Mouse (Mus musculus): Measurements from ENCODE around the gene Fbxw13. TPM values are rescaled to one million over a fixed set of nuclear protein-coding genes. Genes with fewer than 3 reads are reported as not detected.
"Not testable (repeated sequence)": the region's sequence is repeated elsewhere in the genome, so short reads cannot be mapped to it uniquely, and the experiment has no call there.

The Fbxw13 gene
- polyA plus RNA-seq, 1 experiment from 2014 or later: not detected

- Histone ChIP-seq H3K9ac (ENCODE audit: low read depth, low read length) (no peak within 1 kb of the TSS), H3K27me3 (replicated peaks; ENCODE audit: control insufficient read depth, insufficient read depth, low read length) (no peaks in the 10 kb centered on the region), H3K9me3 (ENCODE audit: control insufficient read depth, low read length) (no peaks in the 10 kb centered on the region), H3K4me3 (ENCODE audit: low read depth, low read length) (no peak within 1 kb of the TSS), H3K4me1 (ENCODE audit: control insufficient read depth, insufficient read depth, low read length) (no peaks in the 10 kb centered on the region), H3K36me3 (ENCODE audit: control insufficient read depth, insufficient read depth, low read length) (no peaks in the 10 kb centered on the region), H3K27ac (replicated peaks; ENCODE audit: low read depth, low read length) (no peak within 1 kb of the TSS), H3K4me2 (ENCODE audit: low read depth, low read length) (no peak within 1 kb of the TSS)
- DNase-seq (ENCODE audit: low spot score) (no peak), ATAC-seq (ENCODE audit: low read depth) (no peak)
- WGBS: 59% methylated on average over 3 of the region's 3 CpGs
These were observed 33.8 kb downstream of the Fbxw13 start, which contains the start of gene Fbxw21 for GRCm38 (mm10) chr9:109161941-109162340. Fbxw21 (minus strand) TSS chr9:109162041.

- not testable (repeated sequence) for H3K9ac ChIP-seq (ENCODE audit: low read depth, low read length); H3K4me1 ChIP-seq (ENCODE audit: control insufficient read depth, insufficient read depth, low read length); H3K36me3 ChIP-seq (ENCODE audit: control insufficient read depth, insufficient read depth, low read length); H3K27ac ChIP-seq (replicated peaks; ENCODE audit: low read depth, low read length); H3K4me2 ChIP-seq (ENCODE audit: low read depth, low read length); H3K27me3 ChIP-seq (replicated peaks; ENCODE audit: control insufficient read depth, insufficient read depth, low read length); H3K9me3 ChIP-seq (ENCODE audit: control insufficient read depth, low read length); H3K4me3 ChIP-seq (ENCODE audit: low read depth, low read length); DNase-seq (ENCODE audit: low spot score); ATAC-seq (ENCODE audit: low read depth)
- 62% methylated on average over 4 of the region's 4 CpGs for WGBS
These were observed 55.4 kb downstream of the Fbxw13 start for GRCm38 (mm10) chr9:109140414-109140813.

- WGBS: 87% methylated on average over 5 of the region's 5 CpGs
- Histone ChIP-seq H3K36me3 (ENCODE audit: control insufficient read depth, insufficient read depth, low read length) (no peaks in the 10 kb centered on the region), H3K4me2 (ENCODE audit: low read depth, low read length) (no peak overlapping the region)
These were observed 65.7 kb downstream of the Fbxw13 start for GRCm38 (mm10) chr9:109130076-109130475.

More at GRCm38 (mm10) chr9:109130076-109130475, 65.7 kb downstream of the Fbxw13 start:
- Histone ChIP-seq H3K27me3 (replicated peaks; ENCODE audit: control insufficient read depth, insufficient read depth, low read length) (no peaks in the 10 kb centered on the region), H3K9me3 (ENCODE audit: control insufficient read depth, low read length) (no peaks in the 10 kb centered on the region), H3K4me3 (ENCODE audit: low read depth, low read length) (no peak overlapping the region), H3K9ac (ENCODE audit: low read depth, low read length) (no peak overlapping the region), H3K27ac (replicated peaks; ENCODE audit: low read depth, low read length) (no peak overlapping the region), H3K4me1 (ENCODE audit: control insufficient read depth, insufficient read depth, low read length) (no peaks in the 10 kb centered on the region)
- DNase-seq (ENCODE audit: low spot score) (no peak), ATAC-seq (ENCODE audit: low read depth) (no peak)

Other genes with a start within 250 kb of the Fbxw13 start
- 17.4 and 22.0 TPM in 2 replicates for gene Col7a1, start 242.4 kb downstream of the Fbxw13 start, polyA plus RNA-seq (2014; fragmentation: Nextera tagmentation; extraction: Ambion mirVana)
- 0.64 and 1.3 TPM in 2 replicates for gene Ucn2, start 210.0 kb downstream of the Fbxw13 start, polyA plus RNA-seq (2014; fragmentation: Nextera tagmentation; extraction: Ambion mirVana)
- gene Pfkfb4, start 204.2 kb downstream of the Fbxw13 start, polyA plus RNA-seq (2014; fragmentation: Nextera tagmentation; extraction: Ambion mirVana): 7.4 TPM in 2 replicates
- gene Shisa5, start 157.4 kb downstream of the Fbxw13 start, polyA plus RNA-seq (2014; fragmentation: Nextera tagmentation; extraction: Ambion mirVana): 81.7 and 90.0 TPM in 2 replicates
- 15.5 and 17.6 TPM in 2 replicates for gene Trex1, start 136.2 kb downstream of the Fbxw13 start, polyA plus RNA-seq (2014; fragmentation: Nextera tagmentation; extraction: Ambion mirVana)
- 19.5 and 25.0 TPM in 2 replicates for gene Atrip, start 121.9 kb downstream of the Fbxw13 start, polyA plus RNA-seq (2014; fragmentation: Nextera tagmentation; extraction: Ambion mirVana)
- 11.4 and 11.6 TPM in 2 replicates for gene Ccdc51, start 113.5 kb downstream of the Fbxw13 start, polyA plus RNA-seq (2014; fragmentation: Nextera tagmentation; extraction: Ambion mirVana)
- gene Tma7, start 113.4 kb downstream of the Fbxw13 start, polyA plus RNA-seq (2014; fragmentation: Nextera tagmentation; extraction: Ambion mirVana): 612 and 655 TPM in 2 replicates
- 9.1 and 9.7 TPM in 2 replicates for gene Plxnb1, start 100.6 kb downstream of the Fbxw13 start, polyA plus RNA-seq (2014; fragmentation: Nextera tagmentation; extraction: Ambion mirVana)
- not detected in 2 replicates for gene Fbxw21, start 33.9 kb downstream of the Fbxw13 start, polyA plus RNA-seq (2014; fragmentation: Nextera tagmentation; extraction: Ambion mirVana)
- gene Fbxw20, start 38.8 kb upstream of the Fbxw13 start, polyA plus RNA-seq (2014; fragmentation: Nextera tagmentation; extraction: Ambion mirVana): not detected in 2 replicates
- not detected in 2 replicates for gene Fbxw14, start 91.7 kb upstream of the Fbxw13 start, polyA plus RNA-seq (2014; fragmentation: Nextera tagmentation; extraction: Ambion mirVana)
- not detected in 2 replicates for gene Fbxw28, start 143.7 kb upstream of the Fbxw13 start, polyA plus RNA-seq (2014; fragmentation: Nextera tagmentation; extraction: Ambion mirVana)
- not detected in 2 replicates for gene Fbxw22, start 208.3 kb upstream of the Fbxw13 start, polyA plus RNA-seq (2014; fragmentation: Nextera tagmentation; extraction: Ambion mirVana)

All from embryonic facial prominence, embryonic 14.5 days (tissue).